Mouse (Mus musculus) heart, adult 2 months (tissue): ENCODE measurements around the gene Zrsr2.

ENCODE experiments used
- CTCF ChIP-seq: fragments of 200-600 bp; IDR thresholded peaks from 2 replicates; pipeline ENCODE4 v1.8.1; 2022; ENCODE audit warnings: antibody characterized with exemption, mild to moderate bottlenecking, moderate library complexity
- POLR2A ChIP-seq: fragments of 200-500 bp; IDR thresholded peaks from 2 replicates; pipeline ENCODE4 v1.6.1; 2011; ENCODE audit warnings: mild to moderate bottlenecking, low read depth, low read length, control low read depth; ENCODE audit not compliant: insufficient read depth

DNA sequence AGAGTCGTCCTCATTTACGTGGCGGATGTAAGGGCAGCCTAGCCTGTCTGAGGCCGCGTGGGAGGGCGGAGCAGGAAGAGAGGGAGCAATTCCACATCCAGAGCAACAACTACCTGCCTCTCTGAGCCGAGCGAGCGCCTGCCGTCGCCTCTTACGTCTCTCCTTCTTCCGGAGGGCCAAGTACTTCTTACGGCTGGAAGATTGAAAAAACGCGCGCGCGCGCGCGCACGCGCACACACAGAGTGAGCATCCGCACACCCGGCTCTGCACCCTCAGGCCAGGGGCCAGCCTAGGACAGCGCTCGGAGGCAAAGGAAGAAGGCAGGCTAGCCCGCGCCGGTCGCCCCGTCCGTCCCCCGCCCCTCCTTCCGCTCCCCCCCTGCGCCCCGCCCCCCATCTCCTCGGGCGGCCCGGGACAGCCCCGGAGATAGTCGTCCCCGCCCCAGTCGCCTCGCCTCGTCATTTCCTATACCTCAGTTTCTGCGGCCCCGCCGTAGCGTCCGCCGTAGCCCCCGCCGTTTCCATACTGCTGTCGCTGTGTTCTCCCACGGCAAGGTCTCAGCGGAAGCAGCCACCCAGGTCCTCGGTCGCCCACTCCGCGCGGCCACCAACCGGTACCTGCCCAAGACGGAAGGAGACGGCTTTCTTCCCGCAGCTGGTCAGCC, 526 bp downstream of the Zrsr2 start:
- no peak for TF ChIP-seq CTCF
- peak; percentile 39; the same call in 1 of the 2 replicates for TF ChIP-seq POLR2A
